Mouse (Mus musculus): ENCODE measurements around the gene Asf1a.

- TF ChIP-seq CTCF (IDR thresholded peaks at IDR 0.05; ENCODE audit: extremely low read depth, insufficient read length, insufficient replicate concordance, low read depth, low read length) (no peak), POLR2A (IDR thresholded peaks at IDR 0.05; ENCODE audit: low read depth, low read length) (no peak)
Observed at GRCm38 (mm10) chr10:53635246-53635971, 38.9 kb downstream of the Asf1a start.

All from small intestine, adult 2 months (tissue).